Mouse (Mus musculus) forebrain, embryonic 16.5 days (tissue): ENCODE data around the gene Cd5. TPM values are rescaled to one million over a fixed set of nuclear protein-coding genes. Genes with fewer than 3 reads are reported as not detected.

Experiments
- ATAC-seq: fragments of 200-750 bp; cut with Nextera tagmentation; 2 replicates; pipeline ENCODE4 v1.8.0; 2017; ENCODE audit warnings: mild to moderate bottlenecking, moderate library complexity
- H3K27ac ChIP-seq: fragments of 300-500 bp; sonication (generic); 2 replicates; pipeline ENCODE4 v1.5.1; 2014; ENCODE audit warnings: low read length, control low read depth
- H3K27me3 ChIP-seq: fragments of 300-500 bp; sonication (generic); replicated peaks from 2 replicates; pipeline ENCODE4 v1.6.1; 2014; ENCODE audit warnings: low read length; ENCODE audit not compliant: control insufficient read depth, insufficient read depth
- H3K36me3 ChIP-seq: fragments of 300-500 bp; sonication (generic); 2 replicates; pipeline ENCODE4 v1.6.1; 2014; ENCODE audit not compliant: control insufficient read depth, insufficient read depth
- H3K4me1 ChIP-seq: fragments of 300-500 bp; sonication (generic); replicated peaks from 2 replicates; pipeline ENCODE4 v1.6.1; 2014; ENCODE audit warnings: low read length; ENCODE audit not compliant: control insufficient read depth, insufficient read depth
- H3K4me2 ChIP-seq: fragments of 300-500 bp; sonication (generic); 2 replicates; pipeline ENCODE4 v1.6.1; 2014; ENCODE audit warnings: mild to moderate bottlenecking, low read length, control low read depth
- H3K4me3 ChIP-seq: fragments of 300-500 bp; sonication (generic); replicated peaks from 2 replicates; pipeline ENCODE4 v1.5.1; 2014; ENCODE audit warnings: mild to moderate bottlenecking, low read length, control low read depth
- H3K9ac ChIP-seq: fragments of 300-500 bp; sonication (generic); replicated peaks from 2 replicates; pipeline ENCODE4 v1.6.1; 2014; ENCODE audit warnings: low read depth, low read length, control low read depth
- H3K9me3 ChIP-seq: fragments of 300-500 bp; sonication (generic); 2 replicates; pipeline ENCODE4 v1.6.1; 2016; ENCODE audit warnings: low read length; ENCODE audit not compliant: control insufficient read depth
- WGBS: fragments of 180-500 bp; shearing (Covaris S2); extraction: QIAGEN DNeasy Blood & Tissue Kit; methylation state at CpG from one replicate; pipeline ENCODE4 v1.1.7; 2014; 5-methylcytosine and 5-hydroxymethylcytosine counted together
- polyA plus RNA-seq: library from polyadenylated mRNA; unstranded; fragments of >200 nt; fragmentation: Nextera tagmentation; extraction: Ambion mirVana; gene quantifications from 2 replicates; pipeline ENCODE4 v1.2.1, GENCODE M21; 2015

Gene Cd5
- polyA plus RNA-seq, 1 experiment from 2014 or later, result 0.06 TPM

DNA sequence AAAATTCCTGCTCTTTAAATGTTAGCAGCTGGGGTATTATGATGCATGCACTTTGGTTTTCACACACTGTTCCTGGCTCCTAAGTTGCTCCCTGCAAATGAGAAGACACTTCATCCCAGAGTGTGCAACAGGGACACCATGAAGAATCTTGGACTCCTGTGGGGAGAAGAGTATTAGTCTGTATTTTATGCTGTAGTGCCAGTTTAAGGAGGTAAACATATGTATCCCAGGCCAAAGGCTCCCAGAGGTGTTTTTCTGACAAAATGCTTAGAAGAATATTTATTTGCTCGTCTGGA lies 60.1 kb downstream of the Cd5 start:
- Histone ChIP-seq H3K27ac (peak overlapping the region; percentile 58), H3K27me3 (no peaks in the 10 kb centered on the region), H3K4me2 (no peak overlapping the region), H3K36me3 (no peaks in the 10 kb centered on the region), H3K4me3 (no peak overlapping the region), H3K9ac (no peak overlapping the region), H3K4me1 (peaks cover 7% of the 10 kb centered on the region), H3K9me3 (no peaks in the 10 kb centered on the region)
- ATAC-seq, result peak; percentile 74
- 60% methylated on average over 1 of the region's 1 CpGs for whole genome bisulfite sequencing

DNA sequence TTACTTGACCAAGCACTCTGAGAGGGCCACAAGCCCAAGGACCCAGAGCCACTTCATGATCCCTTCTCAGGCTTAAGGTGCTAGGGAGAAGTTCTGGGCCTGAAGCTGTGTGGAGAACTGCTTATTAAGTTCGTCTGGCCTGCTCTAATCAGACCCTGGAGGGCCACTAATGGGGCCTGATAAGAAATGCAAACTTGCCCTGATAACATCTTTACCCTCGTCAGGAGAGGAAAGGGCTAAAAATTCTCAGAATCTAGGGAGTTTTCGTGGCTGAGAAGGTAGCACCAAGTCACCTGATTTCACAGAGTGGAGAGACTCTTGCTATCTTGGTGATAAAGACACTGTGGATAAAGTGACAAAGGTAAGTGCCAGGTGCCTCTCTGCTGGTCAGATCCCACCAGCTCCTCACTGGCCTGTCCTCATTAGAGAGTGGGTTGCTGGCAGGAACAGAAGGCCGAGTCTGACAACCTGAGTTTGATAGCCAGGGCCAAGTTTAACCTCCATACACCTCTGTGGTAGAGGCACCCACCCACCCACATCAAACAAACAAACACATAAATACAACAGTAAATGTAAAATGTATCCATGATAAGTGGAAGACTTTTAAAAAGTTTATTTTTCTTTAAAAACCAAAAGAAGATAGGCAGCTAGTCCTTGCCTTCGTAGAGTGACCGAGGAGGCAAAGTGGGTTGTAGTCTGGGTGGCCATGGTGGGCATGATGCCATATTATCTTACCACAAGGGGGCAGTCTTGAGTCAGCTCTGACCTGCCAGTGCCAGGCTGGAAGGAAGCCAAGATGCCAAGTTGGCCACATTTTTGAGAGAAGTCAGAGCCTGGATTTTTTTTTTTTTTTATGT lies 60.7 kb downstream of the Cd5 start, which contains the start of gene Pga5:
Gene Pga5, minus strand, starts transcription at position 157 of the 857 bp plus-strand sequence.
- no peak within 1 kb of the TSS for H3K4me2 ChIP-seq
- no peaks in the 10 kb centered on the region for H3K36me3 ChIP-seq
- peaks cover 7% of the 10 kb centered on the region for H3K4me1 ChIP-seq
- H3K27me3 ChIP-seq, result no peaks in the 10 kb centered on the region
- H3K4me3 ChIP-seq, result no peak within 1 kb of the TSS
- H3K27ac ChIP-seq, result peak within 1 kb of the TSS; percentile 58
- 42% methylated on average over 6 of the region's 6 CpGs for WGBS
- peak; percentile 52 for ATAC-seq
- no peaks in the 10 kb centered on the region for H3K9me3 ChIP-seq
- H3K9ac ChIP-seq, result no peak within 1 kb of the TSS

GRCm38 (mm10) chr19:10676656-10677055 lies 62.1 kb downstream of the Cd5 start:
- ATAC-seq, result no peak
- H3K4me2 ChIP-seq, result no peak overlapping the region
- 80% methylated on average over 16 of the region's 16 CpGs for WGBS

GRCm38 (mm10) chr19:10673275-10673674 lies 65.5 kb downstream of the Cd5 start:
- 59% methylated on average over 1 of the region's 1 CpGs for WGBS
- no peak overlapping the region for H3K4me2 ChIP-seq
- H3K4me3 ChIP-seq, result no peak overlapping the region
- H3K9me3 ChIP-seq, result no peaks in the 10 kb centered on the region
- no peak overlapping the region for H3K9ac ChIP-seq
- H3K36me3 ChIP-seq, result no peaks in the 10 kb centered on the region
- no peaks in the 10 kb centered on the region for H3K4me1 ChIP-seq
- no peaks in the 10 kb centered on the region for H3K27me3 ChIP-seq
- no peak overlapping the region for H3K27ac ChIP-seq
- ATAC-seq, result no peak

More at GRCm38 (mm10) chr19:10676656-10677055, 62.1 kb downstream of the Cd5 start:
- no peak overlapping the region for H3K4me3 ChIP-seq
- H3K4me1 ChIP-seq, result peaks cover 7% of the 10 kb centered on the region
- no peak overlapping the region for H3K27ac ChIP-seq
- H3K36me3 ChIP-seq, result no peaks in the 10 kb centered on the region
- no peak overlapping the region for H3K9ac ChIP-seq
- no peaks in the 10 kb centered on the region for H3K9me3 ChIP-seq
- no peaks in the 10 kb centered on the region for H3K27me3 ChIP-seq

DNA sequence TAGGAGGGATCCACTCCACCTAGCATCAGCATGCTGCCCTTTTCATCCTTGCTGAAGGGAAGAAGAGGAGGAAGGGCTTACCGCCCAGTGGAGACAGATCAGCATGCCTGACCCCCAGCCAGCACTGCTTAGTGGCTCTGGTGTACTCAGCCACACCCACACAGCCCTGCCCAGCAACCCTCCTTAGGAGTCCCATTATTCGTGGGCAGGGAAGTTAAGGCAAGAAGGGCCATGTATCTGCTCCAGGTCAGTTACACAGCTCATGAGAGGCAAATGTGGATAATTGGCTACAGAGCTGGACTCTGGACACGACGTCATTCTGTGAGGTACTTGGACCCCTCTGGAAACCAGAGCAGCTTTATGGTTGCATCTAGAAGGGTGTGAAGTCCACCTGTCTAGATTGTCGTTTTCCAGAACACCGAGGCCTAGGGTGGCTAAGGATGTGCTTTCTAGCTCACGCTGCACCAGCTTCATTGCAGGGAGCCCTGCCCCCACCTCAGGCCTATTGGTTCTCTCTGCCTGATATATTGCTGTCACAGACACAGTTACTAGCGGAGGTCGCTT lies 66.9 kb downstream of the Cd5 start:
- no peak for ATAC-seq
- Histone ChIP-seq H3K36me3 (no peaks in the 10 kb centered on the region), H3K9ac (no peak overlapping the region), H3K4me3 (no peak overlapping the region), H3K4me2 (no peak overlapping the region), H3K4me1 (no peaks in the 10 kb centered on the region), H3K9me3 (no peaks in the 10 kb centered on the region), H3K27me3 (no peaks in the 10 kb centered on the region), H3K27ac (no peak overlapping the region)
- WGBS, result 74% methylated on average over 9 of the region's 9 CpGs

DNA sequence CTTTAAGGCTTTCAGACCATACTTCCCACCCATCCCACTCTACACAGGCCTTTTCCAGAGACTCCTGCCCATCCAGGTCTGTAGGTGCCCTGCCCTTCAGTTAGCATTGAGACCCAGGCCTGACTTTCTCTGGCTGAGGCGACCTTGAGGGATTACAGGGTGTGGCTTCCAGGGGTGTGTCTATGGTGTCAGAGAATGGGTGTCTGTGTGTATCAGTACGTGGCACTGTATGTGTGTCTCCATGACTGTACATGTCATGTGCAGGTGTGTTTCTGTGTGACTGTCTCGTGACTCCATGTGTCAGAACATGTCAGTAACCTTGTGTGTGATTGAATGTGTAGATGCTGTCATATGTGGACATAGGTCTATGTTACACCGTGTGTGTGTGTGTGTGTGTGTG lies 67.5 kb downstream of the Cd5 start:
- Histone ChIP-seq H3K4me3 (no peak overlapping the region), H3K27me3 (no peaks in the 10 kb centered on the region), H3K4me2 (no peak overlapping the region), H3K36me3 (no peaks in the 10 kb centered on the region), H3K9ac (no peak overlapping the region), H3K4me1 (no peaks in the 10 kb centered on the region), H3K27ac (no peak overlapping the region), H3K9me3 (no peaks in the 10 kb centered on the region)
- no peak for ATAC-seq
- 86% methylated on average over 4 of the region's 4 CpGs for WGBS

Other genes with a start within 250 kb of the Cd5 start
- 58.4 and 59.3 TPM in 2 replicates for gene Cpsf7, start 213.7 kb downstream of the Cd5 start, polyA plus RNA-seq
- 66.2 and 68.6 TPM in 2 replicates for gene Sdhaf2, start 212.9 kb downstream of the Cd5 start, polyA plus RNA-seq
- gene Tmem216, start 182.8 kb downstream of the Cd5 start, polyA plus RNA-seq, result 47.0 and 49.5 TPM in 2 replicates
- 21.0 and 22.6 TPM in 2 replicates for gene Cyb561a3, start 161.8 kb downstream of the Cd5 start, polyA plus RNA-seq
- 33.9 and 37.5 TPM in 2 replicates for gene Tmem138, start 161.6 kb downstream of the Cd5 start, polyA plus RNA-seq
- 277 and 292 TPM in 2 replicates for gene Ddb1, start 133.7 kb downstream of the Cd5 start, polyA plus RNA-seq
- gene Tkfc, start 133.3 kb downstream of the Cd5 start, polyA plus RNA-seq, result 24.9 and 27.1 TPM in 2 replicates
- gene Vwce, start 104.8 kb downstream of the Cd5 start, polyA plus RNA-seq, result 0.30 and 0.81 TPM in 2 replicates
- gene Pga5, start 60.9 kb downstream of the Cd5 start, polyA plus RNA-seq, result not detected in 2 replicates
- gene Vps37c, start 50.3 kb downstream of the Cd5 start, polyA plus RNA-seq, result 38.3 and 40.5 TPM in 2 replicates
- not detected in 2 replicates for gene Cd6, start 91.1 kb upstream of the Cd5 start, polyA plus RNA-seq
- 0.25 and 0.57 TPM in 2 replicates for gene Slc15a3, start 100.7 kb upstream of the Cd5 start, polyA plus RNA-seq
- gene Tmem132a, start 130.9 kb upstream of the Cd5 start, polyA plus RNA-seq, result 176 and 195 TPM in 2 replicates
- gene Tmem109, start 143.0 kb upstream of the Cd5 start, polyA plus RNA-seq, result 43.7 and 46.1 TPM in 2 replicates
- gene Prpf19, start 156.2 kb upstream of the Cd5 start, polyA plus RNA-seq, result 42.8 and 43.3 TPM in 2 replicates
- 0.16 and 0.56 TPM in 2 replicates for gene Zp1, start 181.6 kb upstream of the Cd5 start, polyA plus RNA-seq
- gene Ptgdr2, start 198.2 kb upstream of the Cd5 start, polyA plus RNA-seq, result 0.12 and 0.13 TPM in 2 replicates
- gene Ccdc86, start 210.3 kb upstream of the Cd5 start, polyA plus RNA-seq, result 18.8 TPM in 2 replicates
- not detected in 2 replicates for gene Ms4a10, start 235.7 kb upstream of the Cd5 start, polyA plus RNA-seq